Mouse (Mus musculus) right cerebral cortex, postnatal 4 days (tissue): ENCODE results near the gene Usp39.

ENCODE experiments used
- DNase-seq: peaks from one replicate; pipeline ENCODE4 v3.0.0-alpha.2; 2022

The Usp39 gene

GRCm38 (mm10) chr6:72345074-72345567 lies at the start of gene Usp39:
Gene Usp39, minus strand, starts transcription at chr6:72345184.
- peak; percentile 90 for DNase-seq

GRCm38 (mm10) chr6:72392341-72392740 lies 47.4 kb upstream of the Usp39 start:
- no peak for DNase-seq

GRCm38 (mm10) chr6:72390795-72391521 lies 46.0 kb upstream of the Usp39 start:
- no peak for DNase-seq

GRCm38 (mm10) chr6:72389941-72390771 lies 45.2 kb upstream of the Usp39 start, which contains the start of gene Vamp8:
Gene Vamp8, minus strand, starts transcription at chr6:72390703.
- peak; percentile 27 for DNase-seq

- no peak for DNase-seq
These were observed 44.5 kb upstream of the Usp39 start for GRCm38 (mm10) chr6:72389471-72389940.

- no peak for DNase-seq
These were observed 43.9 kb upstream of the Usp39 start for GRCm38 (mm10) chr6:72388791-72389329.

GRCm38 (mm10) chr6:72388266-72388665 lies 43.3 kb upstream of the Usp39 start:
- no peak for DNase-seq

- DNase-seq, result no peak
These were observed 42.8 kb upstream of the Usp39 start for GRCm38 (mm10) chr6:72387816-72388215.

GRCm38 (mm10) chr6:72386561-72386960 lies 41.6 kb upstream of the Usp39 start:
- no peak for DNase-seq

- DNase-seq, result no peak
These were observed 40.3 kb upstream of the Usp39 start for GRCm38 (mm10) chr6:72385258-72385657.

- no peak for DNase-seq
These were observed 39.0 kb upstream of the Usp39 start for GRCm38 (mm10) chr6:72383952-72384351.

GRCm38 (mm10) chr6:72383142-72383820 lies 38.3 kb upstream of the Usp39 start:
- no peak for DNase-seq

GRCm38 (mm10) chr6:72382494-72382893 lies 37.5 kb upstream of the Usp39 start:
- DNase-seq, result no peak

- no peak for DNase-seq
These were observed 35.3 kb upstream of the Usp39 start, which contains the start of gene Vamp5 for GRCm38 (mm10) chr6:72380131-72380770. Gene Vamp5, minus strand, starts transcription at chr6:72380468.

GRCm38 (mm10) chr6:72379377-72380130 lies 34.6 kb upstream of the Usp39 start:
- DNase-seq, result no peak

- no peak for DNase-seq
These were observed 33.7 kb upstream of the Usp39 start for GRCm38 (mm10) chr6:72378510-72379234.

- no peak for DNase-seq
These were observed 30.0 kb upstream of the Usp39 start for GRCm38 (mm10) chr6:72374820-72375563.

- no peak for DNase-seq
These were observed 29.2 kb upstream of the Usp39 start for GRCm38 (mm10) chr6:72374206-72374605.

GRCm38 (mm10) chr6:72373184-72373583 lies 28.2 kb upstream of the Usp39 start:
- DNase-seq, result no peak

GRCm38 (mm10) chr6:72371571-72371970 lies 26.6 kb upstream of the Usp39 start:
- no peak for DNase-seq
